Mouse (Mus musculus): ENCODE results near the gene Hcn2.

GRCm38 (mm10) chr10:79714996-79715395 lies 1.4 kb upstream of the Hcn2 start:
- TF ChIP-seq CTCF (IDR thresholded peaks at IDR 0.05; ENCODE audit: extremely low read depth, insufficient read length, insufficient replicate concordance, low read depth, low read length) (no peak), POLR2A (IDR thresholded peaks at IDR 0.05; ENCODE audit: low read depth, low read length) (no peak)
